Mouse (Mus musculus) neutrophil, adult 65 days (primary cell): ENCODE data around the gene Igf1. TPM values are rescaled to one million over a fixed set of nuclear protein-coding genes. Genes with fewer than 3 reads are reported as not detected.

ENCODE experiments used
- total RNA-seq: library from RNA; stranded (reverse); gene quantifications from 2 replicates; pipeline ENCODE4 v1.2.4, GENCODE M21; 2023

The Igf1 gene
- not detected in 2 replicates for total RNA-seq

DNA sequence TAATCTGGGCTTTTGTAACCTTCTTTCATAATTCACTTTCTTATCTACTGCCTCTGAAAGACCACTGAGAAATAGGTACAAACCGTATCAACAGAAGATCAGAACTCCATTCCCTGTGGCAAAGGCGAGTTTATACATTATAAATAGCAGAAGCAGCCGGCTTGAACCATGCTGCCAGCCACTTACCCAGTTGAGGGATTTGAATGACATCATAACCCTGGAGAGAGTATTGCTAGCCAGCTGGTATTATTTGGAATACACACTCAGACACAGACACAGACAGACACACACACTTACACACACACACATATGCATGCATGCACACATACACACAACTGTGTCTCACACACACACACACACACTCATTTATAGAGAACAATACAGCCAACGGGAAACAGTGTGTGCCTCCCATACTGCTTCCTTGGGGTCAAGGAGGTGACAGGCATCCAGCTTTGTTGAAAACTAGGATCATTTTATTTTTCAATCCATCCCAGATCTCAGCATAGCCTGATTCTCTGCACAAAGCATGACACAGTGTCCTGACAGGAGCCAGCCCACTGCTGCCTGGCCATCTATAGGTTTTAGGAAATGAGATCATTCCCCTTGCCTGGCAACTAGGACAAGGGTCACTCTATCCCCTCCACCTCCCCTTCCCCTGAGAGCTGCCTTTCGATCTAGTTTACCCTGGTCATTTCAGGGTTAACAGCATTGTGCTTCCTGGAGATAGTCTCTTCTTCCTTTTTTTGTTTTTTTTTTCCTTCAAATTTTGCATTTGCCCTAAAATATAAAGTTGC lies at the start of gene Igf1:
Gene Igf1, plus strand, starts transcription at position 253 of the 794 bp plus-strand sequence.

Other genes with a start within 250 kb of the Igf1 start
- gene Pmch, start 232.8 kb downstream of the Igf1 start, total RNA-seq = not detected in 2 replicates